Mouse (Mus musculus) neural tube, embryonic 10.5 days (tissue): Measurements from ENCODE around the gene Spcs2.
"Not testable (repeated sequence)": the region's sequence is repeated elsewhere in the genome, so short reads cannot be mapped to it uniquely, and the experiment has no call there.

Experiments used
- DNase-seq: peaks from one replicate; pipeline ENCODE4 v3.0.0-alpha.2; 2017; ENCODE audit warnings: low spot score; ENCODE audit errors: extremely low spot score

Gene Spcs2

DNA sequence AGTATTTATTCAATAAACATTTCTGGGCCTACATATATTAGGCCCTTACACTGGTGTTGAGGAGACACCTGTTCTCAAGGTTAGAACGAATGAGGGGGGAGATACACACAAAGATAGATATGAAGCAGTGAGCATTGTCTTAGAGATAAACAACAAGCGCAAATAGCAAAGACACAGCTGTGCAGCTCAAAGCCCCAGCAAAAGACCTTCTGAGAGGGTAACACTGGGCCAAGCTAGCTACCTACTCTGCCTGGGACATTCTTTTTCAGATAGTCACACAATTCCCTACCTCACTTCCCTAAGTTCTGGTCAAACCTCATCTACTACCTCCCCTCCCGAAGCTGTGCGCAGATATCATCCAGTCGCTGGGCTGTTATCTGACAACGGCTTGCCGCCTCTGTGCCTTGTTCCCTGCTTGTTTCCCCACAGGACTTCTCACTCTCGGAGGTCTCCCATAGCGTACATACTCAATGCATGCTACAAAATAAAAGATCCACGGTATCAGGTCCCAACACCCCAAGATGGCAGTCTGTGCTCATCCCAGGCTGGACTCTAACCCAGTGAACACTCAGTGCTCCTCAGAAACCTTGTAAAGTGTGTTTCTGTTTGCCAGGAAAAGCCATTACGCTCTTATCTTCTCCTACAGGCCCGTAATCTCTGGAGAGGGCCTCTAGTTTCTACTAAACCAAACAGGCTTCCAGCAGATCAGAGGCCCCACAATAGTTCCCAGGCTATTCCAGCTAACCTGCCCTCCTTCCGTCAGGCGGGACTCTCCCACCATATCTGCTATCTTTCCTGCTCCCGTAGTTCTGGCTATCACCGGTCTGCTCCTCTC, 38.4 kb downstream of the Spcs2 start:
- no peak for DNase-seq

DNA sequence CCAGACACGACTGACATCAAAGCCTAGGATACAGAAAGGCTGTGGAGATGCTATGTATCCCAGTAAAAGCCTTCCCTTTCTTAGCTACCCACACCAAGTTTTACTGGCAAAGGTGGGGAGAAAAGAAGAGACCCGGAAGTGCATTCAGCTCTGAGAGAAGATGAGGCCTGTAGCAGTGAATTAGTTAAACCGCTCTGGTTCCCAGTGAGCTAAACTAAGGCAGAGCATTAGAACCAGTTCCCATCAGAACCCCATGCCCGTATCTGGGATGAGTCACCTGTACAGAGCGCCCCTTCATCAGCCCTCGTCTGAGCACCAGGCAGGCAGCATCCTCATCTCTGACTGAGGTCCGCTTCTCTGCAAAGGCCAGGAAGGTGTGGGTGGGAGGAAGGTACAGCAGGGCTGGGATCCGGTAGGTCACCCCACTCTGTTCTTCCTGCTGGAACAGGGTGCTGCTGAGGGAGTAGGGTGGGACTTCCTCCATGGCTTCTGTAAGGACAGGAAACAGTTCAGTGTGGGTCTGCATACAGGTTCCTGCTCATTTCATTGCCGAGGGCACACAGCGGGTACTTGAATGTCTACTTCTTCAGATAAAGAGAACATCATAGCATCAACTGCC, 40.1 kb downstream of the Spcs2 start:
- no peak for DNase-seq

DNA sequence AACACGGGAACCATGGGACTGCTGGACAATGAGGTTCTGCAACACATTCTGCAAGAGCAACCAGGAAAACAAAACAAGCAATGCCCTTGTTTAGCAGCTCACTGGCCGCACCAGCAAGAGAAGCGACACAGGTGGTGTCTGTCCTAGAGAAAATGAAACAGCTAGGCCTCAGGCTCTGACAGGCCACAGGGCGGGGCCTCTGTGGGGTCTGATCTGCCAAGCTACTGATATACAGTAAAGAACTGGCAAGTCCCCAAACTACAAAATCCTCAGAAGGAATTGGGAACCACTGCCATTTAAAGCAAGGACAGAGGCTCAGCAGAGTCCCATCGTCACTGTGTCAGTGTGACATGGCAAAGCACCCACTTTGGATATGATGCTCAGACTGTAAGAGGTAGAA, 40.8 kb downstream of the Spcs2 start:
- no peak for DNase-seq

DNA sequence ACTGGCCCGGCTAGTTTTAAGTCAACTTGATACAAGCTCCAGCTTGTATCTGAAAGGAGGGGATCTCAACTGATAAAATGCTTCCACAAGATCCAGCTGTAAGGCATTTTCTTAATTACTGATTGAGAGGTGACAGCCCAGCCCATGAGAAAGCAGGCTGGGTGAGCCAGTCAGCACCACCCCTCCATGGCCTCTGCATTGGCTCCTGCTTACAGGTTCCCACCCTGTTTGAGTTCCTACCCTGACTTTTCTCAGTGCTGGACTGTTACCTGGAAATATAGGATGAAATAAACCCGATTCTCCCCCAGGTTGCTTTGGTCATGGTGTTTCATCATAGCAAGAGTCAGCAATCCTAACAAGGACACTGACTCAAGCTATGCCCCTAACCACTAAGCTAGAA, 41.3 kb downstream of the Spcs2 start:
- no peak for DNase-seq

DNA sequence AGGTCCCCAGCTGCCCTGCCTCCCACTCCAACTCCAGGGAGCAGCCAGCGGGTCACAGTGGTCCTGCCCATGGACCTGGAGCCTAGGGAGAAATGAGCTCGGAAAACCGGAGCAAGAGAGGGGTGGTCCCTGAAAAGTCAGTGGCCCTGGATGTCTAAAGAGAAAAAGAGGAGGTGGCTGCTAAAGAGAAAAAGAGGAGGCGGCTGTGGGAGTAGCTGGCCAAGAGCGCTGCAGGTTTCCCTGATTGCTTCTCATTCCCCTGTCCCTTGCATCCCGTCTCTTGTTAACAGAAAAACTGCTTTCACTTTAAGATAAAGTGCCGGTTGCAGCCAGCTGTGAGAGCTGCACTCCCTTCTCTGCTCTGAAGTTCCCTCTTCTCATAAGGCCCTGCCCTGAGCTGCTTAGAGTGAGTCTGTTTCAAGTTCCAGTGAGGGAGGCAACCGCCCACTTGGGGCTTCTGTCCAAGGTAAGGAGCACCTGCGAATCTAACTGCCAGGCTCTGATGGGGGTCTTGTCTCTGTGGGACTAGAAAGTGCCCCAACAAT, 45.0 kb downstream of the Spcs2 start:
- DNase-seq = not testable (repeated sequence)

DNA sequence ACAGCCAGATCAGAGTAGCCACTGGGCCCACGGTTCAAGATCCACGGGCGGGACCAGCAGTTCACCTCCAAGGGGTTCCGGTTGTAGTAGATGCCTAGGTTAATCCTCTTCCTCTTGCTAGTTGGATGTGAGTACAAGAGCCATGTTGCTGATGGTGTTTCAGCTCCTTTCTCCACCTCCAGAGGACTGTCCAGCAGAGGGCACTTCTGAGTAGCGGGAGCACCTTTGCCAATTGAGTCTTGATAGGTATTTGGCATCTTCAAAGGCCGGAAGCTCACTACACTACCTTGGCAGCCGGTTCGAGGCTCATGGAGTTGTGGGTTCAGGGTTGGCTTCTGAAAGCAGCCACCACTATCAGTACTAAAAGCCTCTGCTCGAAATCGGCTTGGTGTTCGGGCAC, 49.9 kb downstream of the Spcs2 start:
- no peak for DNase-seq

DNA sequence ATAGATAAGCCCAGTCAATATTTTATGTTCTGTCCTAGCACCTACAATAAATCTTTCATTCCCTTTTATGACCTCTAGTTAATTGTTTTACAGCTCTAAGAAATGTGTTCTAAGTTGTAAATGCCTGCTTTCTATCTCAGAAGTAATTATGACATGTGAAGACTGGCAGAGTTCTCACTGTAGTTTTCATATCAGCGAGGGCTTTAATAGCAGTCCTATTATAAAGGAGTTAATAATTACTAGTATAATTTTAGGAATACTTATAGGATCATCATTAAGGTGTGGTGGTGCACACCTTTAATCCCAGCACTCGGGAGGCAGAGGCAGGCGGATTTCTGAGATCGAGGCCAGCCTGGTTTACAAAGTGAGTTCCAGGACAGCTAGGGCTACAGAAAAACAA, 51.6 kb downstream of the Spcs2 start:
- no peak for DNase-seq

DNA sequence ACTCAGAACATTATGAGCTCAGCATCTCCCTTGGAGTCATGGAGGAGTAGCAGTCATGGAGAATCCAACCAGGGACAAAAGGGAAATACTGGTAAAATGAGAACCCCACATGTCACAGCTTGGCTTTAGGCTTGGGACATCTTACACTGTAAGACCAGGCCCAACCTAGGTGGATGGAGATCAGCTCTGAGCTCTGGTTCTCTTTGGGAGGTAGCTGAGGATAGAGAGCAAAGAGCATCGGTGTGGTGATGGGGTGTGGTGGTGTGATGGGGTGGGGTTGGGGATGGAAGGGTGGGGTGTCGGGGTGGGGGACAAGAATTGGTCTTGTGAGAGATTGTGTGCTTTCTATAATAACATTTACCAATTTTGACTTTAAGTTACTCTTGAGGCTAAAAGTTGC, 52.4 kb downstream of the Spcs2 start:
- DNase-seq = no peak

DNA sequence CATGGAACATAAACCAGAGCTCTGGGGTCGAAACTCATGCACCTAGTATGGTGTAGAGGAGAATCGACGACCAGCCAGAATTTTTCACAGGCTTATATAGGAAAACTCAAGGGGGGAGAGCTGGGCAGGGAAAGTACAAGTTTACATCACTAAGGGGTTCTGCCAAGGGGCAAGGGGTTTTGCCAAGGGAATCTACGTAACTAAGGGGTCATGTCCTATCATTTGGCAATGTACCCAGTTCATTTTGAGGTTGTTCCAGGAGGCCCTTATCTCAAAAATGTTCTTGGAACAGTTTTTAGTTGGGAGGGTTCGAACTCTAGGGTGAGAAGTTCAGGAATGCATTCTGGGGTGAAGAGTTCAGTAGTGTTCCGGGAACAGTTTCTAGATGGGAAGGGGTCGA, 56.2 kb downstream of the Spcs2 start:
- DNase-seq = not testable (repeated sequence)

DNA sequence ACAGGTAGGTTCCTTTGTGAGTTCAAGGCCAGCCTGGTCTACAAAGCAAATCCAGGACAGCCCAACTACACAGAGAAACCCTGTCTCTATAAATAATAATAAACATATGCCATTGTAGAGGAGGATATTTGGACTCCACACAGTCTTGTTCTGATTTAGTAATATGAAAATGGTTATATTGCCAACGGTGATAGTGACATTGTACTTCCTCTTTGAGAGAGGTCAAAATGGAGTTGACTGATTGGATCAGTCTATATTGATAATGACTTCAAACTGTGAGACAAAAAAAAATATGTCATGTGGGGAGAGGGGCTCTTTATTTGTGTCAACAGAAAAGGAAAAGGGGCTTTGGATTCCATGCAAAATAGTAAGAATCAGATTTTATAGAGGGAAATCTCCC, 57.9 kb downstream of the Spcs2 start:
- DNase-seq = no peak

DNA sequence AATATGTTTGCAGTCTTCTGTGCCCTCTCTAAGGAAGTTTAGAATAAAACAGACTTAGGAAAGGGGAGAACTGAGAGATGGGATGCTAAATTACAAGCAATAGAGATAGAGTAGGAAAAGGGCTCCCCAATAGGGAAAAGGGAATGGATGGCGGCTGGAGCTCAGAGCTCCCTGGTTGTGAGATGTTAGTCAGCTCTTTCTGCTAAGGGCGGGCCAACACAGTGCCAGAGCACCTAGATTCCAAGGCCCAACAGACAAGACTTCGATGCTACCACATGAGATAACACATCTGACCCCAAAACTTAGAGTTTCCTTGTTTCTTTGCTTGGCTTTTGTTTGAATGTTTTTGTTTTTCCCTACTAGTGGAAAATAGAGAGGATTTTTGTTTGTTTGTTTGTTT, 59.2 kb downstream of the Spcs2 start:
- not testable (repeated sequence) for DNase-seq

DNA sequence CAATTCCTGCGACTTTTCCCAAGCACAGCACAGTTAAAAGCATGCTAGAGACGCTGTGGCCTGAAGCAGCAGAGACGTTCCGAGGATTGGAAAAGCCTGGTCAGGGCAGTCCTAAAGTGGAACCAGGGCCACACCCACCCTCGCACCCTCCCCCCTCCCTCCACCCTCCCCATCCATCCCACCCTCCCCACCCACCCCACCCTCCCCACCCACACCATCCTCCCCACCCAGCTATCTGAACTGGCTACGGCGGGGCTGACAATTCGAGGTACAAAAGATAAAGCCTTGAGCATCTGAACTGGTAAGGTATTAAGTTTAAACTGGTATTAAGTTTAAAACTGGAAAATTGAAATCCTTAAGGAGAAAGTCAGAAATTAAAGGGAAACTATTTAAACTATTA, 59.7 kb downstream of the Spcs2 start:
- no peak for DNase-seq

DNA sequence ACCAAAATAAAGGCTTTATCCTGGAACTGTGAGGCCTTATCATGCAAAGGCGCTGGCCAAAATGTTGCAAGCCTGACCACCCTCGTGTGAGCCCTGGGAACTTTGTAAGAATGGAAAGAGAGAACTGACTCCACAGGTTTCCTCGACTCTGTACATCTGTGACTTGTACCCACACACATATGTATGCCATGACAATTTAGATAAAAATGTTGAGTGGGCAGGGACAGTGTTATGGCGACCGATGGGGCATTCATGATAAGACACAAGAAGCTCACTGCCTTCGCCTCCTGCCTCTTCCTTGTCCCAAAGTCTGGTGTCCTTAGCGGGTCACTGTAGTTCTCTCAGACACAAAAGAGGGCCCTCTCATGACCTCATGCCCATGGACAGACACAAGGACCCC, 64.1 kb downstream of the Spcs2 start:
- DNase-seq = no peak

DNA sequence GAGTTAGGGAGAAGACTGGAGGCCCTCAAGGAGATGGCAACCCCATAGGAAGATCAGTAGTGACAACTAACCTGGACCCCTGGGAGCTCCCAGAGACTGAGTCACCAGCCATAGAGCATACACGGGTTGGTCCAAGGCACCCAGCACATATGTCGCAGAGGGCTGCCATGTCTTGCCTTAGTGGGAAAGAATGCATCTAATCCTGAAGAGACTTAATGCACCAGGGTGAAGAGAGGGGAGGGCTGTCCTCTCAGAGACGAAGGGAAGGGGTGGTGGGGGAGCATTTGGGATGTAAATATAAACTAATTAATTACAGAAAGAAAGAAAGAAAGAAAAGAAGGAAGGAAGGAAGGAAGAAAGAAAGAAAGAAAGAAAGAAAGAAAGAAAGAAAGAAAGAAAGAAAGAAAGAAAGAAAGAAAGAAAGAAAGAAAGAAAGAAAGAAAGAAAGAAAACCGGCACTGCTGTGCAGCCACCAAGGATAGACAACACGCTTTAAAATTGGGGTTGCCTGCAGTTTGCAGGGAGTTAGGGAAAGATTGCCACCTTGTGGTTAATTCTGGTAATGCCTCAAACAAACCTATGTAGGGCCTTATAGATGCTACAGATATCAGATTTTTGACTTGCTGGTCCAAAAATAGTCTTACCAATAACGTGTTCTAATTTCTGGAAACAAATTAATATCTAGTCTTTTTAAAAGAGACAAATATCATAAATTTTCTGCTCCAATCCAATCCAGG, 65.2 kb downstream of the Spcs2 start:
- DNase-seq = no peak

DNA sequence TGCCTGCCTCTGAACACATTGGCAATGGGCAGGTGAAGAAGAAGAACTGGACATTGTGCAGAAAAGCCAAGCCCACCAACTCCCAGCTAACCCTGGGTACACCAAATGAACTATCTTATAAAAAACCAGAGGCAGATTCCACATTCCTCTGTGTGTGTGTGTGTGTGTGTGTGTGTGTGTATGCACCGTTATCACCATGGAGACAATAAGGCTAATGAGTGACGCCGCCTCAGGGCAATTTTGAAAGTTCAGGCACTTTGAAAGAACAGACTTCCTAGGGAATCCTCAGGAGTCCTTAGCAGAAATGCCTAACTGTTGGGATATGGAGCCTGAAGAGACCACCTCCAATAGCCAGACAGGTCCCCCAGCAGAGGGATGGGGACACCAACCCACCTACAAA, 66.0 kb downstream of the Spcs2 start:
- DNase-seq = no peak

DNA sequence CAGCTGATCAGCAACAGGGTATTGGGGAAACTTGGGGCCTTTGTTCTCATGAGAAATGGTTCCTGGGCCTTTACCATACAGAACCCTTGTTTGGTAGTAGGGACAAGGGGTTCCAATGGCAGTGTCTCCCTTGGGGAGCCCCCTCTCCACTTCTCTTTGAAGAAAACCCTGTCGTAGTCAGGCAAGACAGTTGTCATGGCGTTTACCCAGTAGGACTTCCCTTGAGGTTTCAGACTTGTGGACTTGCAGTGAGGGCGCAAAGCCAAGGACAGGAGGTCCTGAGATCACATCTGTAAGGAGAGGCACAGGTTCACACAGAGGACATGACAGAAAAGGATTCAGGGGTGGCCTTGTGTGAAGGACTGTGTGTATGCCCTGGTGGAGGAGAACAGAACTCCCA, 66.8 kb downstream of the Spcs2 start:
- no peak for DNase-seq

DNA sequence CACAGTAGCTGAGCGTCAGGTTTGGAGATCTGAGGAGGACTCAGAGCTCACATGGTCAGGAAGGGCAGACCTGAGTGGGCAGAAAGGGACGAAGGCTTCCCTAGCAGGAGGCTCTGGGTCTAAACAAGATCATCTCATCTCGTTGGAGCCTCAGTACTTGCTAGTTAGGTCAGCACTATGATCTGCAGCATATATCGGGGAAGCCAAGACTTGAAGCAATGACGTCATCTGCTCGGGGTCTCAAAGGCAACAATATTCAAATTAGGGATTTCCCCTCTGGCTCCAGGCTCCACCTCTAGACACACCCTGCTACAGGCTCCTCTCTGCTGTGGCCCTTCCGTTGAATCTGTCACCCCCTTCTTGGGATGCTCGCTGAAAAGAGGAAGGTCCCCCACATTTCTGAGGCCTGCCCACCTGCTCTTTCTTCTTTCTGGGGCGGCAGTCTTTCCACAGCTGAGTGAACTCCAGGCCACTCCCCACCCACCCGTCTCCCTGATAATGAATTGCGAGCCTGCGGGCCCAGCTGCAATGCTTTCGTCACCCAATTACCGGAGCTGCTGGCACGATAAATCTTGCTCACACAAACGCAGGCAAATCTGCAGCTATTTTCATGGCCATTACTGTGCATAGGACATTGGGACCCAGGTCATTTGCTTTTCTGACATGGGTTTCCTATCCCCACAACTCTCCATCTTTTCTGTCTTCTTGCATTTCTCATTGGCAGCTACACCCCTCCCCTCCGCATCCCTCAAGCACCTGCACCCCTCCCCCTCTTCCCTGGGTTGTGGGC, 67.9 kb downstream of the Spcs2 start:
- peak; percentile 54 for DNase-seq

DNA sequence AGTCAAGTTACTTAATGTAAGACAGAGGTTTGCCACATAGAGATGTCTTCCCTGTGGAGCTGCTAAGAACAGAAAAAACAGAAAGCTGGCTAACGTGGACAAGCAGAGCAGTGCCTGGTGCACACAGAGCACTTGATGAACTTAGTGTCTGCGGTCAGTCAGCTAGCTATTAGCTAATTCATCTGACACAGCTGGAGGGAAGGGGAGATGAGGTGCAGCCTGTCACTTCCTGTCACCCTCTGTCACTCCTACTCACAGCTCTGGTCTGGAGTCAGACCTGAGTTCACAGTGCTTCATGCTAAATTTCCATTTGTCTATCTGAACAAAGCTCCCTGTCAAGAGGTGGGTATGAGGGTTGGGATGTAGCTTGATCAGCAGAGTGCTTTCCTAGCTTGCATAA, 69.2 kb downstream of the Spcs2 start:
- no peak for DNase-seq

DNA sequence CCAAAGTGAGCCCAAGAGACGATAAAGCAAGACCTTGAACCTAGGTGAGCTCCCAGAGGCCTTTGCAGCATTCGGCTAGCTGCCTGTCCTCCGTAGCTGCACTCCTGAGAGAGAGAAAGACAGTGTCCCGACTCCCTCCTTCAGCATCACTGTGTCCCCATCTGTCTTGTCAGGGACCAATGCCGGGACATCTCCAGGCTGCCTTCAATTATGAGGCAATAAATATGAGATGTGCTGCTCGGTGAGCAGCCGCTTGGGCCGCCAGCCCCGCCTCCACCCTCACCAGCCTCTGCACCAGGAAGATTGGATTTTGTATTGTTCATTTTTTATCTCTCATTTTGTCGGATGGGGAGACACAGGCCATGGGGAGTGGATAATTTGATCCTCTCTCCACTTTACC, 72.4 kb downstream of the Spcs2 start:
- DNase-seq = no peak

DNA sequence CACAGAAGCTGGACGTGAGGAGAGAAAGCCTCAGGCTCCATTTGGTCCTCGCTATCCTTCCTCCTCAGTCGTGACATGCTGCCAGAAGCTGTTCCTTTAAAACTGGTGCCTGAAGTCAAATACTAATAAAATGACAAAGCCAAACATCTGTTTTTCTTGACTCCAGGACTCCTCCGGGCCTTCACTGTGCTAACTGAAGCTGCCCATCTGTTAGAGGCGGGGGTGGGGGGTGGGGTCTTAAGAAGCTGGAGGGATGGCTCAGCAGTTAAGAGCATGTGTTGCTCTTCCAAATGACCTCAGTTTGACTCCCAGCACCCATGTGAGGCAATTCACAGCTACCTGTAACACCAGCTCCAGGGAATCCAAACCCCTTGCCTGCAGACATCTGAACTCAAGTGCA, 74.7 kb downstream of the Spcs2 start:
- DNase-seq = peak; percentile 29

DNA sequence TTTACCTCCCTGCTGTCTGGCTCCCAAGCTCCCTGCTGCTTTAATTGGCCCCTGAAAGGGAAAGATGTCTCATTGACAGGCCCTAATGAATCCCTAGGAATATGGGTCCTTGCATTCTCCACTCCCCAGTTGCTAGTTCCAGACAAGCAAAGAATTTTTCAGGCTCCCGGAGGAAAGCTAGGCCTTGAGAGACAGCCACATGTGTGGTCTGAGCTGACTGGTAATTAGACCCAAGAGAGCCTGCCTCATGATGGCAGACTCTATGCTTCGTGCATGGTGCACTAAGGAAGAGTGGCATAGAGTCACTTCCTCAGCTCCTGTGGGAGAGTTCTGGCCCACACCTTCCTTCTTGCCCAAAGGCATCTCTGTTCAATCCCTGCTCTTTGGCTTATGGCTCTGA, 75.3 kb downstream of the Spcs2 start:
- no peak for DNase-seq
